Mouse (Mus musculus): ENCODE measurements around the gene Tor1b.

Gene Tor1b

GRCm38 (mm10) chr2:30985111-30986020 lies 32.6 kb downstream of the Tor1b start:
- DNase-seq (ENCODE audit: inconsistent age in 2 of 2, low spot score in 1 of 2), result peak; percentile 91 to 96

DNA sequence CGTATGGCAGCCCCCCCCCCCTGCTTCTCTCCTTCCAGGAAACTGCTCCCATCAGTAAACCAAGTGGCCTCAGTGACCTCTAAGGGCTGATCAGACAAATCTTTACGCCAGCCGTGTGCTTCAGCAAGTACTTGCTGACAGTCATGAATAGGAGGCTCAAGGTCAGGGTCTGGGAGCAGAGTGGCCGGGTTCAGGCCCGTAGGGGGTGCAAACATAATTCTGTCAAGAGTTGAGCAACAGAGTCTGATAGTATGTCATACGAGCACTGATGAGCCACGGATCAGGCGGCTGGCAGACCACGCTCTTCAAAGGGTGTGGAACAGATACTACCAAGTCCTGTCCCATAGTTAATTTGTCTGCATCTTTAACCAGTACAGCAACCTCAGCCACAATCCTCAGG lies 37.5 kb downstream of the Tor1b start:
- peak; percentile 78 to 85 for DNase-seq (ENCODE audit: inconsistent age in 2 of 2, low spot score in 1 of 2)

GRCm38 (mm10) chr2:30994853-30995252 lies 42.1 kb downstream of the Tor1b start:
- no peak for DNase-seq (ENCODE audit: inconsistent age in 2 of 2, low spot score in 1 of 2)

DNA sequence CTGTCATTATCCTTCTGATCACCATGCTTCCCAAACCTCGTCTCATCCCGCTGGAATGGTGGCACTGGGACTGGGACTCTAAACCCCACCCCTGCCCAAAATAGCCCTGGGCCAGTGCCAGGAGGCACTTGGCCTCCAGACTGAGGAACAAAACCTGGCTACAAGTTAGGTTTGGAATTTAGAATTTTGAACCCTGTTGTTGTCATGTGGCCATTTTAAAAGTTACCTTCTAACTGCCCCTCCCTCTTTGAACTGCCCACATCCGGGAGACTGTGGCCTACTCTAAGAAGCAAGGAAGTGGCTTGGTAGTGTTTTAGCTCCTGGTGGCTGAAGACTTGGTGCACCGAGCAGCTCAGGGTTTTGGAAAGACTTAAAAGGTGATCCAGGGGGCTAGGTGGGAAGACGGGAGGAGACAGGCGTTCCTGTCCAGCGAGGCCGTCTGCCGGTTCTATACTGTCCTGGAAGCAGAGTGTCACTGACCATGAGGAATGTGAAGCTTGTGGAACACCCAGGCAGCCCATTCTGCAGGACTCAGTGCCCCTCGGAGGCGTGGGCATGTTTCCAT lies 42.8 kb downstream of the Tor1b start:
- DNase-seq (ENCODE audit: inconsistent age in 2 of 2, low spot score in 1 of 2), result peak; percentile 39 to 69

DNA sequence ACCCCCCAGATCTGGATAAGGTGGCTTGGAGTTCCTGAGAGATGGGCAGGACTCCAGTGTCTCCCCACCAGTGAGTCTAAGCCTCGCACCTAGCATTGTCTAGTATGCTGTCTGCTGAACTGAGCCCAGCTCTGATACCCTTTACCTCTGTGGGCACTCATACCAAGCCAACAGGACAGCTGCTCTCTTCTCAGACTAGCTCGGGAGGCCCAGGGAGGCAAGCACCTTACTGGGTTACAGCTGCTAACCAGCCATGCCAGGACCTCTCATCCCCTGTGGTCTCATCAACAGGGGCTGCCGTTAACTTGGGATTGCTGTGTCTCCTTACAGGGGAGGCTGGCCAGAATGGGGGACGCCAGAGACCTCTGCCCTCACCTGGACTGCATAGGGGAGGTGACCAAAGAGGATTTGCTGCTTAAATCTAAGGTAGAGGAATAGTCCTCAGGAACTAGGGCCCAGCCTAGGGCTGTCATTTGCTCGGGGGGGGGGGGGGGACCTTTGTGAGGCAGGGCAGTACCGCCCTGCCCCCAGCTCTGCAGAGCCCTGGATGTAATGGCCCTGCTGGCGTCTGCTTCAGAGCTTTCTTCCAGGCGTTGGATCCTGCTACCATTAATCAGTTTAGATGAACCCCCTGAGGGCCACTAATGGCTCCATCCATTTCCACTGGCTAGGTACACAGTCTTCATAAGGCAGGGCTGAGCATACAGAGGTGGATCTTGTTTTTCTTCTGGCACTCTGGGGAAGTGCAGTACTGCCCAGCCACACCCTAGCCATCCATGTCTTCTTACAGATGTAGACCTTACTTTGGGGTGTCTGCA lies 45.9 kb downstream of the Tor1b start:
- no peak for DNase-seq (ENCODE audit: inconsistent age in 2 of 2, low spot score in 1 of 2)

GRCm38 (mm10) chr2:31002857-31003256 lies 50.1 kb downstream of the Tor1b start:
- DNase-seq (ENCODE audit: inconsistent age in 2 of 2, low spot score in 1 of 2), result no peak

GRCm38 (mm10) chr2:31005453-31005852 lies 52.7 kb downstream of the Tor1b start:
- no peak for DNase-seq (ENCODE audit: inconsistent age in 2 of 2, low spot score in 1 of 2)

GRCm38 (mm10) chr2:31006434-31006833 lies 53.7 kb downstream of the Tor1b start:
- peak in 1 of 2 experiments; percentile 75 for DNase-seq (ENCODE audit: inconsistent age in 2 of 2, low spot score in 1 of 2)

GRCm38 (mm10) chr2:31007208-31007607 lies 54.4 kb downstream of the Tor1b start:
- DNase-seq (ENCODE audit: inconsistent age in 2 of 2, low spot score in 1 of 2), result no peak
